Mouse (Mus musculus): ENCODE results near the gene Zfp637.

Gene Zfp637

GRCm38 (mm10) chr6:117840686-117841510 lies at the start of gene Zfp637:
Gene Zfp637, plus strand, starts transcription at chr6:117841180.
- in situ Hi-C loops (cut with MboI; ENCODE audit: unreplicated experiment in 2 of 2) = loop anchor here (10.0 to 25.0 kb wide), 5 partner anchors 544 to 1954 kb away; partner anchors contain the start of genes Tmem72 (in 1 of the 2) and Zfand4 (in 1 of the 2)

- in situ Hi-C loops (cut with MboI; ENCODE audit: unreplicated experiment in 2 of 2) = no loop called here
Measured at GRCm38 (mm10) chr6:117795251-117795650, 45.7 kb upstream of the Zfp637 start.

GRCm38 (mm10) chr6:117800824-117801223 lies 40.2 kb upstream of the Zfp637 start:
- in situ Hi-C loops (cut with MboI; ENCODE audit: unreplicated experiment in 2 of 2) = loop anchor here in 1 of 2 experiments (25.0 kb wide), 1 partner anchor 1364 kb away; no protein-coding TSS in a partner anchor

GRCm38 (mm10) chr6:117801801-117802200 lies 39.2 kb upstream of the Zfp637 start:
- in situ Hi-C loops (cut with MboI; ENCODE audit: unreplicated experiment in 2 of 2) = loop anchor here in 1 of 2 experiments (25.0 kb wide), 1 partner anchor 1364 kb away; no protein-coding TSS in a partner anchor

GRCm38 (mm10) chr6:117807756-117808155 lies 33.2 kb upstream of the Zfp637 start:
- in situ Hi-C loops (cut with MboI; ENCODE audit: unreplicated experiment in 2 of 2) = loop anchor here in 1 of 2 experiments (25.0 kb wide), 1 partner anchor 1370 kb away; no protein-coding TSS in a partner anchor

GRCm38 (mm10) chr6:117809816-117810215 lies 31.2 kb upstream of the Zfp637 start:
- in situ Hi-C loops (cut with MboI; ENCODE audit: unreplicated experiment in 2 of 2) = loop anchor here in 1 of 2 experiments (25.0 kb wide), 1 partner anchor 1373 kb away; no protein-coding TSS in a partner anchor

- in situ Hi-C loops (cut with MboI; ENCODE audit: unreplicated experiment in 2 of 2) = loop anchor here in 1 of 2 experiments (25.0 kb wide), 1 partner anchor 1373 kb away; no protein-coding TSS in a partner anchor
Measured at GRCm38 (mm10) chr6:117810717-117811116, 30.3 kb upstream of the Zfp637 start.

GRCm38 (mm10) chr6:117811256-117811655 lies 29.7 kb upstream of the Zfp637 start:
- in situ Hi-C loops (cut with MboI; ENCODE audit: unreplicated experiment in 2 of 2) = loop anchor here in 1 of 2 experiments (25.0 kb wide), 1 partner anchor 1374 kb away; no protein-coding TSS in a partner anchor

- in situ Hi-C loops (cut with MboI; ENCODE audit: unreplicated experiment in 2 of 2) = loop anchor here in 1 of 2 experiments (25.0 kb wide), 1 partner anchor 1377 kb away; no protein-coding TSS in a partner anchor
Measured at GRCm38 (mm10) chr6:117814681-117815080, 26.3 kb upstream of the Zfp637 start.

GRCm38 (mm10) chr6:117817108-117817541 lies 23.9 kb upstream of the Zfp637 start:
- in situ Hi-C loops (cut with MboI; ENCODE audit: unreplicated experiment in 2 of 2) = loop anchor here in 1 of 2 experiments (25.0 kb wide), 1 partner anchor 1380 kb away; no protein-coding TSS in a partner anchor

GRCm38 (mm10) chr6:117820327-117820726 lies 20.7 kb upstream of the Zfp637 start:
- in situ Hi-C loops (cut with MboI; ENCODE audit: unreplicated experiment in 2 of 2) = loop anchor here (5.0 to 25.0 kb wide), 5 partner anchors 648 to 1396 kb away; partner anchors contain the start of gene Depp1 (in 2 of the 2)

GRCm38 (mm10) chr6:117825369-117825768 lies 15.6 kb upstream of the Zfp637 start:
- in situ Hi-C loops (cut with MboI; ENCODE audit: unreplicated experiment in 2 of 2) = loop anchor here (5.0 to 25.0 kb wide), 8 partner anchors 1058 to 1938 kb away; partner anchors contain the start of genes Depp1 (in 2 of the 2), Tmem72 (in 1 of the 2) and Zfand4 (in 1 of the 2)

- in situ Hi-C loops (cut with MboI; ENCODE audit: unreplicated experiment in 2 of 2) = loop anchor here (5.0 to 25.0 kb wide), 8 partner anchors 1061 to 1941 kb away; partner anchors contain the start of genes Depp1 (in 2 of the 2), Tmem72 (in 1 of the 2) and Zfand4 (in 1 of the 2)
Measured at GRCm38 (mm10) chr6:117828273-117828672, 12.7 kb upstream of the Zfp637 start.

GRCm38 (mm10) chr6:117841511-117841955 lies 553 bp downstream of the Zfp637 start:
- in situ Hi-C loops (cut with MboI; ENCODE audit: unreplicated experiment in 2 of 2) = loop anchor here (10.0 to 25.0 kb wide), 5 partner anchors 543 to 1954 kb away; partner anchors contain the start of genes Tmem72 (in 1 of the 2) and Zfand4 (in 1 of the 2)

GRCm38 (mm10) chr6:117844597-117844996 lies 3.6 kb downstream of the Zfp637 start:
- in situ Hi-C loops (cut with MboI; ENCODE audit: unreplicated experiment in 2 of 2) = loop anchor here (10.0 to 25.0 kb wide), 5 partner anchors 540 to 1957 kb away; partner anchors contain the start of genes Tmem72 (in 1 of the 2) and Zfand4 (in 1 of the 2)

GRCm38 (mm10) chr6:117846671-117847070 lies 5.7 kb downstream of the Zfp637 start:
- in situ Hi-C loops (cut with MboI; ENCODE audit: unreplicated experiment in 2 of 2) = loop anchor here (10.0 to 25.0 kb wide), 5 partner anchors 538 to 1959 kb away; partner anchors contain the start of genes Tmem72 (in 1 of the 2) and Zfand4 (in 1 of the 2)

GRCm38 (mm10) chr6:117847772-117848171 lies 6.8 kb downstream of the Zfp637 start:
- in situ Hi-C loops (cut with MboI; ENCODE audit: unreplicated experiment in 2 of 2) = loop anchor here (10.0 to 25.0 kb wide), 5 partner anchors 537 to 1960 kb away; partner anchors contain the start of genes Tmem72 (in 1 of the 2) and Zfand4 (in 1 of the 2)

GRCm38 (mm10) chr6:117848577-117848976 lies 7.6 kb downstream of the Zfp637 start:
- in situ Hi-C loops (cut with MboI; ENCODE audit: unreplicated experiment in 2 of 2) = loop anchor here (10.0 to 25.0 kb wide), 5 partner anchors 536 to 1961 kb away; partner anchors contain the start of genes Tmem72 (in 1 of the 2) and Zfand4 (in 1 of the 2)

- in situ Hi-C loops (cut with MboI; ENCODE audit: unreplicated experiment in 2 of 2) = loop anchor here (5.0 to 10.0 kb wide), 7 partner anchors 71 to 563 kb away; partner anchors contain the start of gene Bms1 (in 1 of the 2)
Measured at GRCm38 (mm10) chr6:117851747-117852146, 10.8 kb downstream of the Zfp637 start.

GRCm38 (mm10) chr6:117857990-117858389 lies 17.0 kb downstream of the Zfp637 start:
- in situ Hi-C loops (cut with MboI; ENCODE audit: unreplicated experiment in 2 of 2) = loop anchor here (10.0 kb wide), 4 partner anchors 67 to 557 kb away; partner anchors contain the start of gene Bms1 (in 1 of the 2)

Measured in v-Abl transformed pro-B cells (cell line).